ENCODE assay signal across 1 mouse cellular context in the genomic region with DNA sequence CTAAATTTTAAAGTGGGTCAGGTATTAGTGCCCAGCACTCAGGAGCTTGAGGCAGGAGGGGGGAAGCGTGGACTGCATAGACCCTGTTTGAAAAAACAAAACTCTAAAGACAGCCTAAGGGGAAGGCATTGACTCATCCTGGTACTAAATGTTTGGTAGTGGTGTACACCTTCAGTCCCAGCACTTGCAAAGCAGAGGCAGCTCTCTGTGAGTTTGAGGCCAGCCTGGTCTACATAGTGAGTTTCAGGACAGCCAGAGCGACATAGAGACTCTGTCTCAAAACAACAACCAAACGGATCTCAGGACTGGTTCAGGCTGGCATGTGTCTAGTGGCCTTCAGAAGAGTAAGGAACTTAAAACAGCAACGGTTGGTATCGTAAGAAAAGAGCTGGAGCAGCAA.
A peak's percentile ranks its signal among the peaks of the same experiment; 100 is the strongest.
TF ChIP-seq lines count a peak whose summit lies in the region.

No protein-coding gene starts in this region.

TF ChIP-seq in CH12.LX, 34 proteins besides CTCF, POLR2A, EP300 and RAD21:
- TF ChIP-seq BHLHE40 (IDR thresholded peaks at IDR 0.05; ENCODE audit: low read depth, low read length) (0 out of 2 replicates have a peak, but pooled peaks have one; percentile 13), ZNF384 (IDR thresholded peaks at IDR 0.05; ENCODE audit: low read depth, low read length) (peak; percentile 41; the same call in 1 of the 2 replicates), MAFK (IDR thresholded peaks at IDR 0.05; ENCODE audit: insufficient replicate concordance, low read length) (no peak), MAX (IDR thresholded peaks at IDR 0.05; ENCODE audit: low read length) (no peak), JUND (conservative IDR thresholded peaks at IDR 0.05; ENCODE audit: low read depth, low read length) (peak; percentile 57), CHD1 (IDR thresholded peaks at IDR 0.05; ENCODE audit: low read depth, low read length) (no peak), IRF4 (IDR thresholded peaks at IDR 0.05; ENCODE audit: low read depth, low read length) (peak; percentile 82), ETS1 (conservative IDR thresholded peaks at IDR 0.05; ENCODE audit: low read depth, low read length) (no peak), MEF2A (IDR thresholded peaks at IDR 0.05; ENCODE audit: borderline replicate concordance, low read depth, low read length) (0 out of 2 replicates have a peak, but pooled peaks have one; percentile 13), TCF12 (IDR thresholded peaks at IDR 0.05; ENCODE audit: low read depth, low read length) (no peak), ZC3H11A (IDR thresholded peaks at IDR 0.05; ENCODE audit: low read depth, low read length) (no peak), JUN (IDR thresholded peaks at IDR 0.05; ENCODE audit: insufficient read depth, low read depth, low read length) (peak; percentile 36), UBTF (IDR thresholded peaks at IDR 0.05; ENCODE audit: low read depth, low read length) (no peak), ELF1 (IDR thresholded peaks at IDR 0.05; ENCODE audit: low read depth, low read length) (no peak)
